Mouse (Mus musculus) testis, adult 2 months (tissue): Measurements from ENCODE around the gene Cdhr4. TPM values are rescaled to one million over a fixed set of nuclear protein-coding genes. Genes with fewer than 3 reads are reported as not detected.
A peak's percentile ranks its signal among the peaks of the same experiment; 100 is the strongest.

ENCODE experiments used
- H3K27ac ChIP-seq: fragments of 200-500 bp; 2 replicates; pipeline ENCODE4 v1.5.1; 2012; ENCODE audit warnings: low read depth, low read length; ENCODE audit not compliant: control insufficient read depth, insufficient read depth
- H3K27me3 ChIP-seq: fragments of 200-500 bp; 2 replicates; pipeline ENCODE4 v1.6.1; 2012; ENCODE audit warnings: mild to moderate bottlenecking, low read length, moderate library complexity; ENCODE audit not compliant: control insufficient read depth, insufficient read depth
- H3K36me3 ChIP-seq: fragments of 200-500 bp; 2 replicates; pipeline ENCODE4 v1.6.1; 2012; ENCODE audit warnings: mild to moderate bottlenecking, low read length; ENCODE audit not compliant: control insufficient read depth, insufficient read depth
- H3K4me1 ChIP-seq: fragments of 200-500 bp; 2 replicates; pipeline ENCODE4 v1.6.1; 2012; ENCODE audit warnings: low read length; ENCODE audit not compliant: control insufficient read depth, insufficient read depth
- H3K4me3 ChIP-seq: fragments of 200-500 bp; 2 replicates; pipeline ENCODE4 v1.5.1; 2012; ENCODE audit warnings: low read depth, mild to moderate bottlenecking, low read length, moderate library complexity, mixed read lengths; ENCODE audit not compliant: control insufficient read depth
- CTCF ChIP-seq: fragments of 200-500 bp; IDR thresholded peaks from 2 replicates; pipeline ENCODE4 v1.5.1; 2012; ENCODE audit warnings: low read depth, mild to moderate bottlenecking, inconsistent platforms, low read length, moderate library complexity; ENCODE audit not compliant: control insufficient read depth, insufficient read depth, insufficient replicate concordance
- POLR2A ChIP-seq: fragments of 200-500 bp; IDR thresholded peaks from 2 replicates; pipeline ENCODE4 v1.6.1; 2012; ENCODE audit warnings: low read depth, mild to moderate bottlenecking, inconsistent platforms, low read length, moderate library complexity; ENCODE audit not compliant: control insufficient read depth
- polyA plus RNA-seq: library from polyadenylated mRNA; depleted of rRNA; stranded (reverse); fragments of >200 nt; gene quantifications from 2 replicates; pipeline ENCODE4 v1.2.3, GENCODE M21; 2012

Gene Cdhr4
- polyA plus RNA-seq, 1 experiment: 387 TPM

DNA sequence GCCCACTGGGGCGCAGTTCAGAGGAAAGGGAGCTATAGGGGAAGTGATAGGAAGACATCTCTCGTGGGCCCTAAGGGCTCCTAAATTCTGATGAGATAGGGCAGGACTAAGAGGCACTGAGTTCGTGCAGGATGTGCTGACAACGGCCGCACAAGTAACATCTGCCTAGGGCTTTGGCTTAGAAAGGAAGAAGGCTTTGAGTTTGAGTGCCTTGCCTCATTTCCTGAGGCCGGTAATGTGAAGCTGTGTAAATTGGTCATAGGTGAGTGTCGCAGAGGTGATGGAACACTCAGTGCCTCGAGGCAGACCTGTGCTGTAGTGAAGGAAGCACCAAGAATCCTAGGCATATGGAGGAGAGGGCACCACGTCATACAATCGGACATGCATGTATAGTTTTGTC lies 25.6 kb upstream of the Cdhr4 start:
- Histone ChIP-seq H3K4me3 (no peak overlapping the region), H3K4me1 (no peaks in the 10 kb centered on the region), H3K36me3 (no peaks in the 10 kb centered on the region; the same call in none of the 2 replicates), H3K27me3 (no peaks in the 10 kb centered on the region), H3K27ac (no peak overlapping the region)
- no peak for TF ChIP-seq CTCF
- TF ChIP-seq POLR2A: no peak

DNA sequence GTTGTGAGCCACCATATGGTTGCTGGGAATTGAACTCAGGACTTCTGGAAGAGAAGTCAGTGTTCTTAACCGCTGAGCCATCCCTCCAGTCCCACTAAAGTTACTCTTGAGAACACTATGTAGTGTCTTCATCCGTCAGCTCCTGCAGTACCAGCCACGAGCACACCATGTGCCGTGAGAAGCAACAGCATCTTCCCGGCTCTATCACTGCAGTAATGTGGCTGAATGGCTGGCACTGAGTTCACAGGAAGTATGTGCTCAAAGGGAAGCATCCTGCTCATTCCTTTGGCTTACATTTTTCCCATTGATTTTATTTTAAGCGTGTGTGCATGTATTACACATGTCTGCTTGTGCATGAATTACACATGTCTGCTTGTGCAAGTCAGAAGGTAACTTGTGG lies 24.9 kb upstream of the Cdhr4 start:
- H3K27ac ChIP-seq: no peak overlapping the region
- no peaks in the 10 kb centered on the region for H3K4me1 ChIP-seq
- no peaks in the 10 kb centered on the region; the same call in none of the 2 replicates for H3K36me3 ChIP-seq
- H3K4me3 ChIP-seq: no peak overlapping the region
- no peaks in the 10 kb centered on the region for H3K27me3 ChIP-seq
- TF ChIP-seq CTCF: no peak
- no peak for TF ChIP-seq POLR2A

DNA sequence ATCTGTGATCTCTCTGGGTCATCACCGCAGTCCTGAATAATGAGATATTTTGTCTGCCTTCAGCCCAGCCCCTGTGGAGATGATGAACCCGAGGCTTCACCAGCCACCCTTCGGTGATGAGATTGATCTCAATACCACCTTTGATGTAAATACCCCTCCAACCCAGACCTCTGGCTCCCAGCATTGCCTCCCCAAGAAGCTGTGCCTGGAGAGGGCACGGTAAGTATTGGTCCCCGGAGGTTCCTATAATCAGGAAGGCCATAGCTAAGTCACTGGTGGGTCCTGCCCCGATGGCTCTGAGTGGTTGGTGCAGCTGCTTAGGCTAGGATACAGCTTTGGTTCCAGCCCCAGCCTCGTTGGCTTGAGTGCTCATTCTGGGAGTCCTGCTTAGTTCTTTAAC lies 23.8 kb upstream of the Cdhr4 start:
- H3K27ac ChIP-seq: no peak overlapping the region
- H3K4me1 ChIP-seq: no peaks in the 10 kb centered on the region
- no peaks in the 10 kb centered on the region for H3K27me3 ChIP-seq
- H3K36me3 ChIP-seq: no peaks in the 10 kb centered on the region; the same call in 1 of the 2 replicates
- H3K4me3 ChIP-seq: no peak overlapping the region
- TF ChIP-seq CTCF (no peak), POLR2A (no peak)

DNA sequence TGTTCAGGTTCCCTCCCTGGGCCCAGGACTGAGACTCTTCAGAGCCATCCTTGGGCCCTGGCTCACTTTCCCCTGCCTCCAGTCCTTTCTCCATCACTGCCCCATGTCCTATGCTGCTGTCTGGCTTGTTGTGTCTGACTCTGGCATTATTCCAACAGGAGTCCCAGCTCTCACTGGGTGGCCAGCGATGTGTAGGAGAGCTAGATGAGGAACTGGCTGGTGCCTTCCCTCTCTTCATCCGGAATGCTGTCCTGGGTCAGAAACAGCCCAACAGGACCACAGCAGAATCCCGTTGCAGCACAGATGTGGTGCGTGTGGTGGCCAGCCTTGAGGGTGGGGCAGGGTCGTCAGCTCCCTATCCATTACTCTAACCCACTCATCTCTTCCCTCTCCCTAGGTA lies 22.0 kb upstream of the Cdhr4 start:
- Histone ChIP-seq H3K36me3 (no peaks in the 10 kb centered on the region), H3K4me1 (no peaks in the 10 kb centered on the region), H3K27ac (no peak overlapping the region), H3K27me3 (no peaks in the 10 kb centered on the region), H3K4me3 (no peak overlapping the region)
- TF ChIP-seq CTCF (no peak), POLR2A (no peak)

DNA sequence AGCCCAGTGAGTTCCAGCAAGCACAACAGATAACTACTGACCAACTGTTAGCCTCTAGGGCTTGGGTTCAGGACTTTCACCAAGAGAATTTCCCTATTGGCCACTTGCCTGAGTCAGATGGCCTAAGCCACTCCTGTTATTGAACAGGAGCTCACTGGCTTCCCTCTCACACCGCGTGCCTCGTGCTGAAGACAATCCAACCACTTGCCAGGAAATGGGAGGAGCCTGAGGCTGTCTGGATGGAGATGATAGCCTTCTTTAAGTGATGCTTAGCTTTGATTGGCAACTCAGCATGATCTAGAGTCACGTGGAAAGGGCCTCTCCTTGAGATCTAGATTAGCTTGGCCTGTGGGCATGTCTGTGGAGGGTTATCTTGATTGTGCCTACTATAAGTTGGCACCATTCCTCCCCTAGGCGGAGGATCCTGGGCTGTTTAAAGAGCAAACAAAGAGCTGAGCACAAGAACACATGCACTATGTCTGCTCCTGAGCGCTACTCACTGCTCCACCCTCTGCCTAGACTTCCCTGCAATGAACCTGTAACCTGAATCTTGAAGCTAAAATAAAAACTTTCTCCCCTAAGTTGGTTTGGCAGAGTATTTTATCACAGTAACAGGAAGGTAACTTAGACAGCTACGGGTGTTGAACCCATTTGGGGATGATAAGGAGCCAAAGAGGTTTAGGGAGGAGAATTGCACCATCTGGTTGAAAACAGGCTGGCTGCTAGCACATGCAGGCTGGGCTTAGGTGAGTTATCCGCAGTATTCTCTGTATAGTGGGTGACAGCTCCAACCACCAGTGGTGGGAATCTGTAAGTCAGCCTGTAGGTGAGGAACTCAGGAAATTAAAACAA lies 20.4 kb upstream of the Cdhr4 start:
- H3K27me3 ChIP-seq: no peaks in the 10 kb centered on the region
- no peak overlapping the region for H3K27ac ChIP-seq
- TF ChIP-seq POLR2A: no peak
- TF ChIP-seq CTCF: no peak
- H3K4me3 ChIP-seq: no peak overlapping the region
- 0 out of 2 replicates have a peak, but pooled peaks cover 2% of the 10 kb centered on the region for H3K4me1 ChIP-seq
- no peaks in the 10 kb centered on the region for H3K36me3 ChIP-seq

DNA sequence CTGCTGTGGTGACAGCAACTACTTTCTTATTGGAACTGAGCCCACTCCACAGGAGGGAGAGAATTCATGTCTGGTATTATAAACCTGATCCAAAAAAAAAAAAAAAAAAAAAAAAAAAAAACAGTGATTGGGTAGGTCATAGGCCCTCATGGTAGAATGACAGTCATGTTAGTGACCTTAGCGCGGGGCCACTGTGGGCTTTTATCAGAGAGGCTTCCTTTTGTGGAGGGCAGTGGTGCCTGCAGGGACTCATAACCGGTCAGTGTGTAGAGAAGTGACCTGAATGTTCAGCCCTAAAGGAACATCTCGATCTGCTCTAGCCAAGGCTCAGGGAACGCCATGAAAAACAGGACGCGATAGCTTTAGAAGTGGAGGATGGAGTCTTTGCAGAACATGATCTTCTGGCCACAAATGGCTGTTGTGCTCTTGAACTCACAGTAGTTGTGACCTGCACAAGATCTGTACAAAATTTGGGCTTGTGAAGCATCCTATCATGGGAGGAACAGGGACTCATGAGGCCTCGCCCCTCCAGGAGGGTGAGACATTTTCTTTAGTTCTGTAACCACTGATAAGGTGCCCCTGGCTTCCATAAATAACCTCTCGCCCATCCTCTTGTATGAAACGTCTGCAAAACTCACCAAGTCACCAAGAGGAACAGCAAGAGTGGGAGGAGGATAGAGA lies 17.7 kb upstream of the Cdhr4 start:
- Histone ChIP-seq H3K4me3 (no peak overlapping the region), H3K27ac (peak overlapping the region; percentile 68), H3K27me3 (no peaks in the 10 kb centered on the region), H3K4me1 (0 out of 2 replicates have a peak, but pooled peaks cover 2% of the 10 kb centered on the region), H3K36me3 (no peaks in the 10 kb centered on the region)
- TF ChIP-seq CTCF (no peak), POLR2A (no peak)

DNA sequence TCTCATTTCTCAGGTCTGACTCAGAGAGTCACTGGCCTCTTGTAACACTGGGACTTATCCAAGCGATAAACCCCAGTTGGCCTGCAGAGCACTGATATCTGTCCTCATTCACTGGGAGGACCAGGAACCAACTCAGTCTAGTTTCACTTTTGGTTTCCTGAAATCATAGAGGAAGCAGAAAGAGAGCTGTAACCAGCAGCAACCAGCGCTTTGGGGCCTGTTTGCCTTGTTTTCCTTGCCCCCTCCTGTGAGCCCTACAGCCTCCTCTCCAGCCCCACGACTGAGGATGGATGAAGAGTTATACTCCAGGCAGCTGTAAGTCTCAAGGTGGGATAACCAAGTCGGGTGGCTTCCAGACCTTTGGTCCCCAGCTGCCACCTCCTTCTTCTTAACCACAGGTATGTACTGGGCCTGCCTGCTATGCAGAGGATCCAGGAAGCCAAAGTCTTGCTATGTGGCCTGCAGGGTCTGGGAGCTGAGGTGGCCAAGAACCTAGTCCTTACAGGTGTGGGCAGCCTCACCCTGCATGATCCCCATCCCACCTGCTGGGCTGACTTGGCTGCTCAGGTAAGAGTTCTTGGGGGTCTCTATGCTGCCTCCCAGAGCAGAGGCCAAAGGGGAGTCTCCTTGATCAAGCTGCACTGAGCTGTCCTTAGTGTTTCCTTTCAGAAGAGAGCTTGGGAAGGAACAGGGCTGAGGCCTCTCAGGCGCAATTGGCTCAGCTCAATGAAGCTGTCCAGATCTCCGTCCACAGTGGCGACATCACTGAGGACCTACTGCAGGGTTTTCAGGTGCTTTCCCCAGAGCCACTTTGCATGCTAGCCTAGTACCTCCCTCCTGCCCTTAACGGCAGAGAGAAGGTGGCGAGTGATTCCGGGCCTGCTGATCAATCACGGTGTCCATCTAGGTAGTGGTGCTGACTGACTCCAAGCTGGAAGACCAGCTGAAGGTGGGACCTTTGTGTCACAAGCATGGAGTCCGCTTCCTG lies 16.6 kb upstream of the Cdhr4 start, which contains the start of gene Uba7:
Gene Uba7 (plus strand): TSS at position 107 of the 988 bp plus-strand sequence.
- TF ChIP-seq POLR2A (no peak), CTCF (no peak)
- Histone ChIP-seq H3K36me3 (no peaks in the 10 kb centered on the region), H3K27me3 (no peaks in the 10 kb centered on the region), H3K4me3 (peak within 1 kb of the TSS; percentile 17; the same call in 1 of the 2 replicates), H3K27ac (peak within 1 kb of the TSS; percentile 68), H3K4me1 (0 out of 2 replicates have a peak, but pooled peaks cover 2% of the 10 kb centered on the region)
